ENCODE assay signal across 20 mouse cellular contexts in the genomic region with DNA sequence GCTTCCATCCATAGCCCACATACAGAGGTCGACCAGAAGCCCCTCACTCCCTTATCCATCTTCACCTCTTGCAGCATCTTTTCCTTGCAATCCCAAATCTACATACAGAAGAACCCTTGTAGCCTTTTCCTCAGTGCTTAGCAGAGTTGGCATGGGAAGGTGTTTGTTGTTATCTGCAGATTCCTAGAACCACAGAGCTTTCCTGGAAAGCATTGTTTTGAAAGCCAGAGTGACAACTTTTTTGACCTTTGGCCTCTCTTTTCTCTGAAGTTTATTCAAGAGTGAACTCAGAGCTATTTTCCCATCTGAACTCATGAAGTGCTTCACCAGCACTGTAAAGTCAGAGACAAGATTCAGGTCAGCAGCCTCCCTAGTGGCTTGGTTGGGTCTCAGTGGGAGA.
"Had no signal": no experiment of that assay in that cellular context is flagged by ENCODE, and none has a peak within 500 bp of the region (broad histone marks: within the 10 kb centered on the region; RNA-seq: fewer than 3 reads in every experiment).

No protein-coding gene starts in this region.

- H3K4me1 ChIP-seq: liver, embryonic 15.5 days; midbrain, embryonic 10.5 days; midbrain, embryonic 12.5 days had no signal

- H3K9me3 ChIP-seq: liver, embryonic 15.5 days; midbrain, embryonic 10.5 days; midbrain, embryonic 12.5 days; neural tube, embryonic 13.5 days had no signal

- H3K27me3 ChIP-seq: liver, embryonic 15.5 days; midbrain, embryonic 12.5 days; neural tube, embryonic 13.5 days; neural tube, embryonic 15.5 days had no signal

- H3K27ac ChIP-seq: liver, embryonic 15.5 days; midbrain, embryonic 10.5 days; midbrain, embryonic 12.5 days; neural tube, embryonic 13.5 days; neural tube, embryonic 15.5 days had no signal

- H3K4me3 ChIP-seq: liver, embryonic 15.5 days; midbrain, embryonic 10.5 days; midbrain, embryonic 12.5 days; myocyte; neural tube, embryonic 13.5 days; neural tube, embryonic 15.5 days had no signal

- DNase-seq: lung, adult 18-20 months; lung, postnatal 14 days; lung, postnatal 4 days; midbrain, embryonic 14.5 days; retina, postnatal 1 day; right cerebral cortex, adult 18-20 months; right cerebral cortex, postnatal 25 days; right cerebral cortex, postnatal 4 days; spleen, adult 18-20 months; thymus, adult 18-20 months; thymus, postnatal 14 days; thymus, postnatal 36 days had no signal

- H3K36me3 ChIP-seq: liver, embryonic 15.5 days; midbrain, embryonic 10.5 days; midbrain, embryonic 12.5 days; neural tube, embryonic 13.5 days; neural tube, embryonic 15.5 days had no signal

- H3K4me2 ChIP-seq: liver, embryonic 15.5 days; lung, embryonic 14.5 days; midbrain, embryonic 12.5 days; neural tube, embryonic 13.5 days; neural tube, embryonic 15.5 days had no signal

- H3K9ac ChIP-seq: liver, embryonic 15.5 days; lung, embryonic 14.5 days; midbrain, embryonic 12.5 days; neural tube, embryonic 13.5 days; neural tube, embryonic 15.5 days had no signal

- ATAC-seq: midbrain, embryonic 16.5 days had no signal
